16 mouse cellular contexts compared by ENCODE assay signal in genomic region chr10:128496509-128497077, GRCm38 (mm10). TPM values are rescaled to one million over a fixed set of nuclear protein-coding genes. Genes with fewer than 3 reads are reported as not detected.
A peak's percentile ranks its signal among the peaks of the same experiment; 100 is the strongest.
DNase-seq lines count a peak whose midpoint lies in the region; ATAC-seq lines count a peak whose summit lies in the region.
"Had no signal": no experiment of that assay in that cellular context is flagged by ENCODE, and none has a peak within 500 bp of the region (broad histone marks: within the 10 kb centered on the region; RNA-seq: fewer than 3 reads in every experiment).

No protein-coding gene starts in this region.

- H3K9me3 ChIP-seq in heart, embryonic 14.5 days (ENCODE audit: control insufficient read depth, low read length), result no peaks in the 10 kb centered on the region
- no peaks in the 10 kb centered on the region for H3K9me3 ChIP-seq in liver, embryonic 15.5 days (replicated peaks)
- no peaks in the 10 kb centered on the region for H3K9me3 ChIP-seq in embryonic facial prominence, embryonic 11.5 days (replicated peaks; ENCODE audit: control insufficient read depth, low read length)
- no peaks in the 10 kb centered on the region for H3K9me3 ChIP-seq in limb, embryonic 13.5 days
- H3K9me3 ChIP-seq: megakaryocyte, embryonic 14.5 days had no signal

- peaks cover 25 to 46% of the 10 kb centered on the region in 2 experiments for H3K4me1 ChIP-seq in heart, embryonic 14.5 days (ENCODE audit: control insufficient read depth in 2 of 2, insufficient read depth in 2 of 2, low read length in 2 of 2)
- peaks cover 75% of the 10 kb centered on the region for H3K4me1 ChIP-seq in liver, embryonic 15.5 days (replicated peaks)
- peaks cover 4% of the 10 kb centered on the region; the same call in 1 of the 2 replicates for H3K4me1 ChIP-seq in embryonic facial prominence, embryonic 11.5 days (ENCODE audit: control insufficient read depth, insufficient read depth, low read length)
- peaks cover 34% of the 10 kb centered on the region for H3K4me1 ChIP-seq in limb, embryonic 13.5 days

- no peak for DNase-seq in heart, adult 18-20 months
- DNase-seq in liver, result no peak
- no peak for DNase-seq in embryonic facial prominence, embryonic 11.5 days (ENCODE audit: low spot score)
- DNase-seq in right cerebral cortex, adult 2 months (ENCODE audit: low spot score in 2 of 2), result no peak
- no peak for DNase-seq in frontal cortex, postnatal 10 days (ENCODE audit: low spot score in 2 of 2)
- DNase-seq: cerebellum, adult 11 months; kidney, postnatal 14 days; layer of hippocampus, postnatal 36 days; spleen, adult 18-20 months; thymus, postnatal 4 days had no signal

- WGBS in heart, embryonic 14.5 days, result 28% methylated on average over 6 of the region's 6 CpGs
- 68% methylated on average over 6 of the region's 6 CpGs for WGBS in liver, embryonic 15.5 days (ENCODE audit: insufficient replicate concordance)
- 39% methylated on average over 6 of the region's 6 CpGs for WGBS in embryonic facial prominence, embryonic 11.5 days
- 32% methylated on average over 6 of the region's 6 CpGs for WGBS in limb, embryonic 13.5 days

- H3K27me3 ChIP-seq in heart, embryonic 14.5 days (ENCODE audit: control insufficient read depth, insufficient read depth, low read length), result no peaks in the 10 kb centered on the region
- no peaks in the 10 kb centered on the region for H3K27me3 ChIP-seq in liver, embryonic 15.5 days
- H3K27me3 ChIP-seq in embryonic facial prominence, embryonic 11.5 days (ENCODE audit: control insufficient read depth, insufficient read depth, low read length), result no peaks in the 10 kb centered on the region
- H3K27me3 ChIP-seq in limb, embryonic 13.5 days, result no peaks in the 10 kb centered on the region
- H3K27me3 ChIP-seq: megakaryocyte, embryonic 14.5 days had no signal

- no peak for ATAC-seq in heart, embryonic 14.5 days (ENCODE audit: insufficient number of reproducible peaks, insufficient read depth, low FRiP score, low read depth)
- no peak for ATAC-seq in liver, embryonic 15.5 days (ENCODE audit: insufficient read depth)
- no peak for ATAC-seq in embryonic facial prominence, embryonic 11.5 days (replicated peaks; ENCODE audit: insufficient number of reproducible peaks, low FRiP score, low TSS enrichment, low read depth)
- ATAC-seq in limb, embryonic 13.5 days (ENCODE audit: low FRiP score, low read depth), result no peak
- ATAC-seq: lung, postnatal 0 days had no signal

- H3K4me2 ChIP-seq in heart, embryonic 14.5 days (ENCODE audit: low read length), result no peak overlapping the region
- no peak overlapping the region for H3K4me2 ChIP-seq in liver, embryonic 15.5 days
- no peak overlapping the region for H3K4me2 ChIP-seq in embryonic facial prominence, embryonic 11.5 days (ENCODE audit: low read depth, low read length)
- peak overlapping the region; percentile 25; the same call in 1 of the 2 replicates for H3K4me2 ChIP-seq in limb, embryonic 13.5 days (replicated peaks)

- no peak overlapping the region; a peak in 2 of 4 replicates for H3K27ac ChIP-seq in heart, embryonic 14.5 days (replicated peaks in 1 of 2; ENCODE audit: control insufficient read depth in 1 of 2, insufficient read depth in 1 of 2, low read depth in 2 of 2, low read length in 2 of 2)
- 0 out of 2 replicates have a peak overlapping the region, but pooled peaks have one; percentile 94 for H3K27ac ChIP-seq in liver, embryonic 15.5 days (replicated peaks)
- H3K27ac ChIP-seq in embryonic facial prominence, embryonic 11.5 days (replicated peaks; ENCODE audit: low read depth, low read length), result no peak overlapping the region
- peak overlapping the region; percentile 33; the same call in 1 of the 2 replicates for H3K27ac ChIP-seq in limb, embryonic 13.5 days
- H3K27ac ChIP-seq: stomach, postnatal 0 days had no signal

- H3K9ac ChIP-seq in heart, embryonic 14.5 days (ENCODE audit: low read length), result peak overlapping the region; percentile 56
- no peak overlapping the region for H3K9ac ChIP-seq in liver, embryonic 15.5 days
- H3K9ac ChIP-seq in embryonic facial prominence, embryonic 11.5 days (replicated peaks; ENCODE audit: low read length), result 0 out of 2 replicates have a peak overlapping the region, but pooled peaks have one; percentile 11
- H3K9ac ChIP-seq in limb, embryonic 13.5 days, result no peak overlapping the region

- peaks cover 6% of the 10 kb centered on the region for H3K36me3 ChIP-seq in heart, embryonic 14.5 days (ENCODE audit: control insufficient read depth, insufficient read depth, low read length)
- H3K36me3 ChIP-seq in liver, embryonic 15.5 days (replicated peaks), result peaks cover 5% of the 10 kb centered on the region
- H3K36me3 ChIP-seq in embryonic facial prominence, embryonic 11.5 days (replicated peaks; ENCODE audit: control insufficient read depth, insufficient read depth, low read depth, low read length), result no peaks in the 10 kb centered on the region
- H3K36me3 ChIP-seq in limb, embryonic 13.5 days, result peaks cover 5% of the 10 kb centered on the region

- H3K4me3 ChIP-seq in heart, embryonic 14.5 days (ENCODE audit: control insufficient read depth in 1 of 2, insufficient read depth in 1 of 2, low read depth in 1 of 2, low read length in 2 of 2), result no peak overlapping the region
- H3K4me3 ChIP-seq in liver, embryonic 15.5 days (replicated peaks), result no peak overlapping the region
- no peak overlapping the region for H3K4me3 ChIP-seq in embryonic facial prominence, embryonic 11.5 days (ENCODE audit: low read depth, low read length)
- H3K4me3 ChIP-seq in limb, embryonic 13.5 days, result 0 out of 2 replicates have a peak overlapping the region, but pooled peaks have one; percentile 5

RNA-seq across cellular contexts. Expression of gene Myl6b, which starts 1.9 kb away (rescaled TPM):
- 5.0 and 5.5 TPM in 2 replicates for polyA plus RNA-seq in heart, embryonic 14.5 days (2014; fragmentation: Nextera tagmentation; extraction: Ambion mirVana)
- total RNA-seq in heart, adult 18-20 months (2021), result 1 to 10 TPM; 3.2 to 3.3 TPM
- 1.4 and 1.7 TPM in 2 replicates for polyA plus RNA-seq in liver, embryonic 15.5 days (2015; fragmentation: Nextera tagmentation; extraction: Ambion mirVana)
- 2.3 and 2.9 TPM in 2 replicates for polyA plus RNA-seq in embryonic facial prominence, embryonic 11.5 days (2014; fragmentation: Nextera tagmentation; extraction: Ambion mirVana)
- 4.7 and 5.0 TPM in 2 replicates for polyA plus RNA-seq in limb, embryonic 13.5 days (2015; fragmentation: Nextera tagmentation; extraction: Ambion mirVana)

RNA-seq across cellular contexts. Expression of gene Myl6, which starts 2.6 kb away (rescaled TPM):
- polyA plus RNA-seq in heart, embryonic 14.5 days (2014; fragmentation: Nextera tagmentation; extraction: Ambion mirVana), result 1,060 and 1,246 TPM in 2 replicates
- 100 to 1,000 TPM; 253 to 273 TPM for total RNA-seq in heart, adult 18-20 months (2021)
- polyA plus RNA-seq in liver, embryonic 15.5 days (2015; fragmentation: Nextera tagmentation; extraction: Ambion mirVana), result 483 and 484 TPM in 2 replicates
- 678 and 740 TPM in 2 replicates for polyA plus RNA-seq in embryonic facial prominence, embryonic 11.5 days (2014; fragmentation: Nextera tagmentation; extraction: Ambion mirVana)
- 1,077 and 1,101 TPM in 2 replicates for polyA plus RNA-seq in limb, embryonic 13.5 days (2015; fragmentation: Nextera tagmentation; extraction: Ambion mirVana)

RNA-seq across cellular contexts. Expression of gene Esyt1, which starts 29.1 kb away (rescaled TPM):
- 17.3 and 17.8 TPM in 2 replicates for polyA plus RNA-seq in heart, embryonic 14.5 days (2014; fragmentation: Nextera tagmentation; extraction: Ambion mirVana)
- 10 to 100 TPM; 15.9 to 19.9 TPM for total RNA-seq in heart, adult 18-20 months (2021)
- 11.8 and 12.6 TPM in 2 replicates for polyA plus RNA-seq in liver, embryonic 15.5 days (2015; fragmentation: Nextera tagmentation; extraction: Ambion mirVana)
- 12.5 and 15.8 TPM in 2 replicates for polyA plus RNA-seq in embryonic facial prominence, embryonic 11.5 days (2014; fragmentation: Nextera tagmentation; extraction: Ambion mirVana)
- 24.0 and 28.0 TPM in 2 replicates for polyA plus RNA-seq in limb, embryonic 13.5 days (2015; fragmentation: Nextera tagmentation; extraction: Ambion mirVana)

RNA-seq across cellular contexts. Expression of gene Smarcc2, which starts 37.5 kb away (rescaled TPM):
- 62.4 and 63.7 TPM in 2 replicates for polyA plus RNA-seq in heart, embryonic 14.5 days (2014; fragmentation: Nextera tagmentation; extraction: Ambion mirVana)
- total RNA-seq in heart, adult 18-20 months (2021), result 10 to 100 TPM; 75.4 to 75.8 TPM
- polyA plus RNA-seq in liver, embryonic 15.5 days (2015; fragmentation: Nextera tagmentation; extraction: Ambion mirVana), result 23.5 and 23.6 TPM in 2 replicates
- 103 and 109 TPM in 2 replicates for polyA plus RNA-seq in embryonic facial prominence, embryonic 11.5 days (2014; fragmentation: Nextera tagmentation; extraction: Ambion mirVana)
- 96.6 and 110 TPM in 2 replicates for polyA plus RNA-seq in limb, embryonic 13.5 days (2015; fragmentation: Nextera tagmentation; extraction: Ambion mirVana)

RNA-seq across cellular contexts. Expression of gene Zc3h10, which starts 51.0 kb away (rescaled TPM):
- polyA plus RNA-seq in heart, embryonic 14.5 days (2014; fragmentation: Nextera tagmentation; extraction: Ambion mirVana), result 7.3 and 8.2 TPM in 2 replicates
- total RNA-seq in heart, adult 18-20 months (2021), result 1 to 10 TPM; 7.7 to 8.2 TPM
- 4.9 and 5.8 TPM in 2 replicates for polyA plus RNA-seq in liver, embryonic 15.5 days (2015; fragmentation: Nextera tagmentation; extraction: Ambion mirVana)
- polyA plus RNA-seq in embryonic facial prominence, embryonic 11.5 days (2014; fragmentation: Nextera tagmentation; extraction: Ambion mirVana), result 13.6 and 15.0 TPM in 2 replicates
- 16.4 and 17.3 TPM in 2 replicates for polyA plus RNA-seq in limb, embryonic 13.5 days (2015; fragmentation: Nextera tagmentation; extraction: Ambion mirVana)

Comparison
In these comparisons a context has a peak if more than half of its experiments do, and no peak if none do; other contexts are left out.
1. H3K27ac ChIP-seq: peak in liver, embryonic 15.5 days (single experiment) and limb, embryonic 13.5 days (single experiment); none in heart, embryonic 14.5 days (0 of 2) and embryonic facial prominence, embryonic 11.5 days (single experiment).
2. H3K9ac ChIP-seq: peak in heart, embryonic 14.5 days (single experiment) and embryonic facial prominence, embryonic 11.5 days (single experiment); none in liver, embryonic 15.5 days (single experiment) and limb, embryonic 13.5 days (single experiment).